Mouse (Mus musculus) hindbrain, postnatal 0 days (tissue): ENCODE measurements at regions not wholly inside any gene's neighbourhood (a gene's known extent, or its start where the extent isn't known, plus 50 kb on each side); places are given as distances from the start of the nearest gene placed in this dataset.
A peak's percentile ranks its signal among the peaks of the same experiment; 100 is the strongest.

Source experiments
- ATAC-seq: fragments of 200-750 bp; cut with Nextera tagmentation; 2 replicates; pipeline ENCODE4 v1.8.0; 2017; ENCODE audit warnings: mild to moderate bottlenecking, moderate TSS enrichment, moderate library complexity
- DNase-seq: peaks from one replicate; pipeline ENCODE4 v3.0.0-alpha.2; 2015; ENCODE audit warnings: low spot score
- H3K27ac ChIP-seq: fragments of 300-500 bp; sonication (generic); 2 replicates; pipeline ENCODE4 v1.5.1; 2014; ENCODE audit warnings: mild to moderate bottlenecking
- H3K27me3 ChIP-seq: fragments of 300-500 bp; sonication (generic); 2 replicates; pipeline ENCODE4 v1.6.1; 2014; ENCODE audit warnings: low read length, mixed read lengths; ENCODE audit not compliant: insufficient read depth
- H3K36me3 ChIP-seq: fragments of 300-500 bp; sonication (generic); 2 replicates; pipeline ENCODE4 v1.6.1; 2014; ENCODE audit warnings: low read length, mixed read lengths; ENCODE audit not compliant: insufficient read depth
- H3K4me1 ChIP-seq: fragments of 300-500 bp; sonication (generic); 2 replicates; pipeline ENCODE4 v1.6.1; 2014; ENCODE audit warnings: antibody characterized with exemption, low read length, mixed read lengths; ENCODE audit not compliant: insufficient read depth
- H3K4me2 ChIP-seq: fragments of 300-500 bp; sonication (generic); 2 replicates; pipeline ENCODE4 v1.6.1; 2014; ENCODE audit warnings: low read depth, mild to moderate bottlenecking, low read length, moderate library complexity, mixed read lengths
- H3K4me3 ChIP-seq: fragments of 300-500 bp; sonication (generic); 2 replicates; pipeline ENCODE4 v1.5.1; 2014; ENCODE audit warnings: low read length
- H3K9ac ChIP-seq: fragments of 300-500 bp; sonication (generic); replicated peaks from 2 replicates; pipeline ENCODE4 v1.6.1; 2014; ENCODE audit warnings: mild to moderate bottlenecking, low read length, moderate library complexity, mixed read lengths
- H3K9me3 ChIP-seq: fragments of 300-500 bp; sonication (generic); 2 replicates; pipeline ENCODE4 v1.6.1; 2016; ENCODE audit warnings: low read length, mixed read lengths
- CTCF ChIP-seq: IDR thresholded peaks from 2 replicates; pipeline ENCODE4 v1.5.1; 2016; ENCODE audit warnings: antibody characterized with exemption, control low read depth, low read depth
- WGBS: fragments of 180-500 bp; shearing (Covaris S2); extraction: QIAGEN DNeasy Blood & Tissue Kit; methylation state at CpG from one replicate; pipeline ENCODE4 v1.1.7; 2014; 5-methylcytosine and 5-hydroxymethylcytosine counted together

- no peak overlapping the region for H3K9ac ChIP-seq
- peak overlapping the region; percentile 21 for H3K4me2 ChIP-seq
- no peak for TF ChIP-seq CTCF
- H3K9me3 ChIP-seq = no peaks in the 10 kb centered on the region
- no peaks in the 10 kb centered on the region for H3K36me3 ChIP-seq
- ATAC-seq (no peak), DNase-seq (peak; percentile 50)
- no peaks in the 10 kb centered on the region for H3K27me3 ChIP-seq
- no peaks in the 10 kb centered on the region for H3K4me1 ChIP-seq
- WGBS = 28% methylated on average over 15 of the region's 15 CpGs
- H3K4me3 ChIP-seq = no peak overlapping the region
- no peak overlapping the region for H3K27ac ChIP-seq
Measured at GRCm38 (mm10) chr13:116443165-116443955, 133.9 kb upstream of the Isl1 start.

- DNase-seq (no peak), ATAC-seq (no peak)
- H3K27ac ChIP-seq = no peak overlapping the region
- TF ChIP-seq CTCF = no peak
- no peaks in the 10 kb centered on the region for H3K4me1 ChIP-seq
- no peaks in the 10 kb centered on the region for H3K36me3 ChIP-seq
- H3K4me2 ChIP-seq = no peak overlapping the region
- no peaks in the 10 kb centered on the region for H3K9me3 ChIP-seq
- H3K4me3 ChIP-seq = no peak overlapping the region
- no peak overlapping the region for H3K9ac ChIP-seq
- no peaks in the 10 kb centered on the region for H3K27me3 ChIP-seq
- 69% methylated on average over 3 of the region's 3 CpGs for WGBS
Measured at GRCm38 (mm10) chr13:116417768-116418167, 108.3 kb upstream of the Isl1 start.

GRCm38 (mm10) chr13:116414473-116414872 is 105.0 kb upstream of the Isl1 start:
- Histone ChIP-seq H3K9ac (no peak overlapping the region), H3K9me3 (no peaks in the 10 kb centered on the region), H3K27ac (no peak overlapping the region), H3K27me3 (no peaks in the 10 kb centered on the region), H3K4me3 (no peak overlapping the region), H3K36me3 (no peaks in the 10 kb centered on the region), H3K4me2 (no peak overlapping the region), H3K4me1 (no peaks in the 10 kb centered on the region)
- DNase-seq = peak; percentile 2
- no peak for ATAC-seq
- no peak for TF ChIP-seq CTCF
- WGBS = 46% methylated on average over 7 of the region's 7 CpGs

- Histone ChIP-seq H3K9ac (no peak overlapping the region), H3K9me3 (no peaks in the 10 kb centered on the region), H3K4me1 (no peaks in the 10 kb centered on the region), H3K27ac (no peak overlapping the region), H3K36me3 (no peaks in the 10 kb centered on the region), H3K27me3 (no peaks in the 10 kb centered on the region), H3K4me3 (no peak overlapping the region), H3K4me2 (no peak overlapping the region)
- no peak for TF ChIP-seq CTCF
- DNase-seq (no peak), ATAC-seq (no peak)
- WGBS = 80% methylated on average over 5 of the region's 5 CpGs
Measured at GRCm38 (mm10) chr13:116410682-116411081, 101.2 kb upstream of the Isl1 start.
